Mouse (Mus musculus) hindlimb bud, embryonic 11.5 days (tissue): ENCODE data around the gene Pik3r2.
A peak's percentile ranks its signal among the peaks of the same experiment; 100 is the strongest.
"Not testable (repeated sequence)": the region's sequence is repeated elsewhere in the genome, so short reads cannot be mapped to it uniquely, and the experiment has no call there.

ENCODE experiments used
- DNase-seq: peaks from one replicate; pipeline ENCODE4 v3.0.0-alpha.2; 2012; ENCODE audit warnings: low read depth, low spot score; ENCODE audit errors: extremely low spot score

Pik3r2 gene

GRCm38 (mm10) chr8:70776496-70777444 lies at the start of gene Pik3r2:
Gene Pik3r2 (minus strand): TSS chr8:70776713.
- DNase-seq = peak; percentile 90

- no peak for DNase-seq
These were observed 49.3 kb upstream of the Pik3r2 start for GRCm38 (mm10) chr8:70825816-70826215.

DNA sequence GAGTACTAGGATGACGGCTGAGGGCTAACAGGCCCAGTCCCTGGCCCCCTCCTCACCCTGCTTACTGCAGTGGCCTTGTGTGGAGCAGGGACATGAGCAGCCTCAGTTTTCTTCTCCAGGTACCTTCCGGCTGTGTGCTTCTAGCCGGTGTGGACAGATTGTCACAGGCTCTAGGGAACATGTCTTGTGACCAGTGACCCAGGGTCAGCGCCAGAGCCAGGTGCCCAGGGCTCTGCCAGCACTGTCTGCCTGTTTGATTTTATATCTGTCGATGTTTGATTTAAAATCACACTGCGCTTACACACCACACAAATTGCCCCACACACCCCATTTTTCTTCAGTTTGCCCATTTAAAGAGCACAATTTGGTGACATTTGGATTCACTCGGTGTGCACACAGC lies 47.3 kb upstream of the Pik3r2 start:
- DNase-seq = no peak

DNA sequence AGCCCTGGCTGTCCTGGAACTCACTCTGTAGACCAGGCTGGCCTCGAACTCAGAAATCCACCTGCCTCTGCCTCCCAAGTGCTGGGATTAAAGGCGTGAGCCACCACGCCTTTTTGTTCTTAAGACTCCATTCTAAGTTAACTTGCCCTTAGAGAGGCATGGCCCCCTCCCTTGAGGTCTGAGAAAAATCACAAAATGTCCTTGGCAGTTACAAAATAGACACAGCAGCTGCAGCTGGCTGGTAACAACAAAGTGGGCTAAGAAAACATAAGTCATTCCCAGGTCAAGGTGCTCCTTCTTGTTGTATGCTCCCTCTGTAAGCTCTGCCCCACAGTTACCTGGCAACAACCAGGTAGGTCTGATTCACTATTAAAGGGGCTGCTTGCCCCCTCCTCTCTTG lies 46.1 kb upstream of the Pik3r2 start:
- not testable (repeated sequence) for DNase-seq

DNA sequence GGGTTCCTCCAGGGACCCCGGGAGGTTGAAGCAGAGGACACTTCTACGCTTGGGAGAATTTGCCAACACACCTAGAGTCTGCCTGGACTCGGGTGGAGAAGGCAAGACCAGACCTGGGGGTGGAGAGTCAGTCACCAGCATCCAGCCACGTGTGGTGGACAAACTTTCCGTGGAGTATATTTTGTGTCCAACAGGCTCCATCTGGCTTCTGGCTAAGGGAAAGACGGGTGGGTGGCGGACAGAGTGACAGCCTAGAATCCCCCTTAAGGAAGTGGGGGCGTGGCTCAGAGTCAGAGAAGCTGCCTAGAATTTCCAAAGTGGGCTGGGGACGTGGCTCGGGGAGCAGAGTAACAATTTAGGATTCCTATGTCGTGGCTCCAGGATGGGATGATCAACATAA lies 45.5 kb upstream of the Pik3r2 start:
- no peak for DNase-seq

GRCm38 (mm10) chr8:70821399-70821962 lies 45.0 kb upstream of the Pik3r2 start:
- DNase-seq = no peak

DNA sequence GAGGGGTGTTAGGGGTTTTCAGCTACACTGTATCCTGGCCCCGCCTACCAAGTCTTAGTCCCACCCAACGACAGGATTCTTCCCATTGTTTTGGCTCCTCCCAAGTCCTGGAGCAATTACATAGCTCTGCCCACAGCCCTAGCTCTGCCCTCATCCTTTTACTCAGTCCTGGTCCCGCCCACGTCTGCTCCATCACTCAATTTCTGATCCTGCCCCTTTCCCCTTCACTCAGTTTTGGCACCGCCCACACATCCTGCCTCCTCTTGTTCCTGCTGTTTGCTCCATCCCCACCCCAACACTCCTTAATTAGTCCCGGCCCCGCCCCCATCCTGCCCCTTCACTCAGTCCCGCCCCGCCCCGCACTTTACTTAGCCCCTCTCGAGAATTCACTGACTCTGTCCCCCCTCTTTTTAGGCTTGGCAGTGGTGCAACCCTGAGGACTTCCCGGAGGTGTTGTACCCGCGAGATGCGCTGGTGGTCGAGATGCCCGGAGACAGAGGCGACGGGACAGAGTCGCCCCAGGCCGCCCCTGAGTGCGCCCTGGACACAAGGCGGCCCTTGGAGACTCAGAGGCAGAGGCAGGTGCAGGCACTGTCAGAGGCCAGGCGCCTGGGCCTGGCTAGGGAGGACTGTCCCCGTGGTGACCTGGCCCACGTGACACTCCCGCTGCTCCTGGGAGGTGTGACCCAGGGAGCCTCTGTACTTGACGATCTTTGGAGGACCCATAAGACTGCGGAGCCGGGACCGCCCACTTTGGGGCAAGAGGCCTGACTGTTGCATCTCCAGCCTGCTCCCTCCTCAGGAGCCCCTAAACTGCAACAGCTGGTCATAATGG lies 43.8 kb upstream of the Pik3r2 start:
- no peak for DNase-seq

DNA sequence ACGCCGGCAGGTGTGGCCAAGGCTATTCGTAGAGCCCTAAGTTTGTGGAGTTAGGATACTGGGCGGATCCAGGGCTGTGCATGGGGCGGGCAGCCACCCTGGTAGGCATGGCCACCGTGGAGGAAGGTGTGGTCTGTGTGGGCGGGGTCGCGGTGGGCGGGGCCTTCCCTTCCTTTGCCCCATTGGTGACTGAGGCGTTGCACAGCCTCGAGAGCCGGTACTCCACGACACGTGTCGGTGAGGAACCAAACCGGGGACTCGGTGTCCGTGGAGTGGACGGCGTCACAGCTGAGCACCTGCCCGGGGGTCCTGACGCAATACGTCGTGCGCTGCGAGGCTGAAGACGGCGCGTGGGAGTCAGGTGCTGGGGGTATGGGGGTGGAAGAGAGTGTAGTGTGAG lies 40.2 kb upstream of the Pik3r2 start:
- no peak for DNase-seq

GRCm38 (mm10) chr8:70812885-70813284 lies 36.4 kb upstream of the Pik3r2 start:
- DNase-seq = no peak

- DNase-seq = no peak
These were observed 35.5 kb upstream of the Pik3r2 start for GRCm38 (mm10) chr8:70812055-70812454.

- DNase-seq = no peak
These were observed 34.6 kb upstream of the Pik3r2 start for GRCm38 (mm10) chr8:70810962-70811680.

- no peak for DNase-seq
These were observed 32.6 kb upstream of the Pik3r2 start for GRCm38 (mm10) chr8:70808955-70809701.

DNA sequence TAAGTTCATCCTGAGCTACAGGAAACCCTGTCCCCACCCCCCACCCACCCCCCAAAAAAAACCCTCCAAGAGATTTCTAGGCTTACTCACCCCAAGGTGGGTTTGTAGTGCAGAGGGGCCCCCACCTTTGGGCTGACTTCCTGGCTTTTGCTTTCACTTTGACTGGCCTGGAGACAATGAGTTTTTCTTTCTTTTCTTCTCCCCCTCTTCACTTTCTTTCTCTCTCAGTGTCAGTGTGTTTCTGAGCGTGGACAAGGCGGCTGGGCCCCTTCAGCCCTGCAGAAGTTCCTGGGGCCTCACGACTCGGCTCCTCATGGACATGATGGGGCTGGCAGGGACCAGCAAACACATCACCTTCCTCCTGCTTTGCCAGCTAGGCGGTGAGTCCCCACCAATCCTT lies 31.7 kb upstream of the Pik3r2 start, which contains the start of gene Il12rb1:
Gene Il12rb1, plus strand, starts transcription at position 211 of the 400 bp plus-strand sequence.
- DNase-seq = no peak

DNA sequence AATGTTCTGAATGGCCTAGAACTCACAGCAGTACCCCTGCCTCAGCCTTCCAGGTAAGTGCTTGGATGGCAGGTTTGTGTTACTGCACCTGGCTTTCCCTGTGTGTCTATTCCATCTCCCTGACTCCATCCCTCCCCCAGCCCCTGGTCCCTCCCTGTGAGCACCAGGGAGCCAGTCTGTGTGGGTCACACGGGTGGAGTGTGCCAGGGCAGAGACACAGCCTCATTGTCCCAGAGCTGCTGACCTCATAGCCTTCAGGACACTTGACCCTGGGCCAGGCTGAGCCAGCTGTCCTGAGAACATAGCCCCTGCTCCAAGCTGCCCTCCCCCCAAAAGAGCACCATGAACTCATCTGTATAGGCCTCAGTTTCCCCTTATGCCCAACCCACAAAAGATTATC lies 30.8 kb upstream of the Pik3r2 start:
- no peak for DNase-seq

GRCm38 (mm10) chr8:70806541-70806940 lies 30.0 kb upstream of the Pik3r2 start:
- no peak for DNase-seq

- no peak for DNase-seq
These were observed 28.1 kb upstream of the Pik3r2 start, which contains the start of gene Mast3 for GRCm38 (mm10) chr8:70804481-70805206. Gene Mast3 (minus strand): TSS chr8:70805054.

- no peak for DNase-seq
These were observed 27.4 kb upstream of the Pik3r2 start for GRCm38 (mm10) chr8:70803761-70804480.

DNA sequence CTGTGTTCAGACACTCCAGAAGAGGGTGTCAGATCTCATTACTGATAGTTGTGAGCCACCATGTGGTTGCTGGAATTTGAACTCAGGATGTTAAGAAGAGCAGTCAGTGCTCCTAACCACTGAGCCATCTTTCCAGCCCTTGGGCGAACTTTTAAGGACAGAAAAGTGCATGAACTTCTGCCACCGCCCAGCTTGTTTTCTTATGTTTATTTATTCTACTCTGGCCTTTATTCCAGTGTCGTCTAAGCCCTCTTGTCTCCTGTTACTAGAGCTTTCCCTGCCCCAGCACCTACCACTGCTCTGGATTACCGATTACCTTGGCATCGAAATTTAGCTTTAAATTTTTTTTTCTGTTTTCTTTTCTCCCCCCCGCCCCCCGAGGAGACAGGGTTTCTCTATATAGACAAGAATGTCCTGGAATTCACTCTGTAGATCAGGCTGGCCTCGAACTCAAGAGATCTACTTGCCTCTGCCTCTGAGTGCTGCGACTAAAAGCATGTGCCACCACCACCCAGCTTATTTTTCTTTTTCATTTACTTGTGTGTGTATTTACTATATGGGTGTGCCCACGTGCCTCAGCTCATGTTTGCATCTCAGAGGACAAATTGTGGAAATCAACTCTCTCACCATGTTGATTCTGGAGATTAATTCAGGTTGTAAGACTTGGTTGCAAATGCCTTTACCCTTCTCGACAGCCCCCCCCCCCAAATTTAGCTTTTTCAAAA lies 26.4 kb upstream of the Pik3r2 start:
- no peak for DNase-seq
